Mouse (Mus musculus): ENCODE measurements around the gene Fbxl18. TPM values are rescaled to one million over a fixed set of nuclear protein-coding genes. Genes with fewer than 3 reads are reported as not detected.
"Not testable (repeated sequence)": the region's sequence is repeated elsewhere in the genome, so short reads cannot be mapped to it uniquely, and the experiment has no call there.

The Fbxl18 gene
- polyA plus RNA-seq, 1 experiment from 2014 or later: 5.8 TPM

- Histone ChIP-seq H3K27ac (no peak overlapping the region), H3K4me3 (no peak overlapping the region), H3K27me3 (replicated peaks) (0 out of 2 replicates have a peak, but pooled peaks cover 14% of the 10 kb centered on the region), H3K9ac (no peak overlapping the region), H3K4me2 (no peak overlapping the region), H3K36me3 (no peaks in the 10 kb centered on the region), H3K9me3 (replicated peaks) (no peaks in the 10 kb centered on the region), H3K4me1 (peaks cover 13% of the 10 kb centered on the region)
- WGBS (ENCODE audit: insufficient replicate concordance): 57% methylated on average over 7 of the region's 7 CpGs
- ATAC-seq: no peak
These were observed 44.1 kb downstream of the Fbxl18 start for GRCm38 (mm10) chr5:142850916-142851680.

- Histone ChIP-seq H3K36me3 (no peaks in the 10 kb centered on the region), H3K27ac (no peak overlapping the region), H3K9ac (no peak overlapping the region), H3K4me3 (no peak overlapping the region), H3K4me2 (no peak overlapping the region), H3K27me3 (replicated peaks) (0 out of 2 replicates have a peak, but pooled peaks cover 14% of the 10 kb centered on the region), H3K9me3 (replicated peaks) (no peaks in the 10 kb centered on the region), H3K4me1 (peaks cover 13% of the 10 kb centered on the region)
- WGBS (ENCODE audit: insufficient replicate concordance): 65% methylated on average over 9 of the region's 9 CpGs
- ATAC-seq: no peak
These were observed 44.7 kb downstream of the Fbxl18 start for GRCm38 (mm10) chr5:142850476-142850875.

GRCm38 (mm10) chr5:142848911-142849310 is 46.3 kb downstream of the Fbxl18 start:
- WGBS (ENCODE audit: insufficient replicate concordance): 74% methylated on average over 7 of the region's 7 CpGs
- Histone ChIP-seq H3K4me3 (no peak overlapping the region), H3K9ac (no peak overlapping the region), H3K4me1 (peaks cover 11% of the 10 kb centered on the region), H3K9me3 (replicated peaks) (no peaks in the 10 kb centered on the region), H3K27ac (no peak overlapping the region), H3K27me3 (replicated peaks) (0 out of 2 replicates have a peak, but pooled peaks cover 14% of the 10 kb centered on the region), H3K4me2 (no peak overlapping the region), H3K36me3 (no peaks in the 10 kb centered on the region)
- ATAC-seq: no peak

GRCm38 (mm10) chr5:142848149-142848548 is 47.1 kb downstream of the Fbxl18 start:
- H3K36me3 ChIP-seq: no peaks in the 10 kb centered on the region
- no peak for ATAC-seq
- H3K4me3 ChIP-seq: no peak overlapping the region
- H3K4me1 ChIP-seq: peaks cover 3% of the 10 kb centered on the region
- H3K27ac ChIP-seq: no peak overlapping the region
- H3K9ac ChIP-seq: no peak overlapping the region
- WGBS (ENCODE audit: insufficient replicate concordance): 53% methylated on average over 3 of the region's 3 CpGs
- H3K27me3 ChIP-seq (replicated peaks): 0 out of 2 replicates have a peak, but pooled peaks cover 14% of the 10 kb centered on the region
- no peak overlapping the region for H3K4me2 ChIP-seq
- H3K9me3 ChIP-seq (replicated peaks): no peaks in the 10 kb centered on the region

GRCm38 (mm10) chr5:142844467-142844866 is 50.8 kb downstream of the Fbxl18 start:
- ATAC-seq: no peak
- H3K27ac ChIP-seq: no peak overlapping the region
- H3K9me3 ChIP-seq (replicated peaks): no peaks in the 10 kb centered on the region
- no peak overlapping the region for H3K9ac ChIP-seq
- no peaks in the 10 kb centered on the region for H3K4me1 ChIP-seq
- peaks cover 6% of the 10 kb centered on the region; the same call in 1 of the 2 replicates for H3K27me3 ChIP-seq (replicated peaks)
- whole genome bisulfite sequencing (ENCODE audit: insufficient replicate concordance): 52% methylated on average over 8 of the region's 8 CpGs
- H3K4me3 ChIP-seq: no peak overlapping the region
- no peaks in the 10 kb centered on the region for H3K36me3 ChIP-seq
- H3K4me2 ChIP-seq: no peak overlapping the region

GRCm38 (mm10) chr5:142842137-142842642 is 53.0 kb downstream of the Fbxl18 start:
- 17% methylated on average over 7 of the region's 7 CpGs for WGBS (ENCODE audit: insufficient replicate concordance)
- Histone ChIP-seq H3K4me1 (no peaks in the 10 kb centered on the region), H3K36me3 (no peaks in the 10 kb centered on the region), H3K9me3 (replicated peaks) (no peaks in the 10 kb centered on the region), H3K4me2 (no peak overlapping the region), H3K27me3 (replicated peaks) (peaks cover 6% of the 10 kb centered on the region; the same call in 1 of the 2 replicates), H3K4me3 (no peak overlapping the region), H3K27ac (no peak overlapping the region), H3K9ac (no peak overlapping the region)
- no peak for ATAC-seq

- no peaks in the 10 kb centered on the region for H3K36me3 ChIP-seq
- peaks cover 6% of the 10 kb centered on the region; the same call in 1 of the 2 replicates for H3K27me3 ChIP-seq (replicated peaks)
- ATAC-seq: no peak
- no peaks in the 10 kb centered on the region for H3K4me1 ChIP-seq
- 61% methylated on average over 8 of the region's 8 CpGs for WGBS (ENCODE audit: insufficient replicate concordance)
- H3K4me2 ChIP-seq: no peak overlapping the region
- no peak overlapping the region for H3K9ac ChIP-seq
- H3K4me3 ChIP-seq: no peak overlapping the region
- no peaks in the 10 kb centered on the region for H3K9me3 ChIP-seq (replicated peaks)
- H3K27ac ChIP-seq: no peak overlapping the region
These were observed 53.7 kb downstream of the Fbxl18 start for GRCm38 (mm10) chr5:142841372-142842136.

- not testable (repeated sequence) for H3K4me3 ChIP-seq; ATAC-seq; H3K27me3 ChIP-seq (replicated peaks); H3K27ac ChIP-seq; H3K9ac ChIP-seq; H3K36me3 ChIP-seq; H3K9me3 ChIP-seq (replicated peaks); H3K4me2 ChIP-seq; H3K4me1 ChIP-seq
- WGBS (ENCODE audit: insufficient replicate concordance): 81% methylated on average over 2 of the region's 2 CpGs
These were observed 57.8 kb downstream of the Fbxl18 start for GRCm38 (mm10) chr5:142837427-142837826.

- Histone ChIP-seq H3K9me3 (replicated peaks) (peaks cover under 1% of the 10 kb centered on the region; the same call in 1 of the 2 replicates), H3K4me3 (no peak overlapping the region), H3K4me1 (peaks cover 4% of the 10 kb centered on the region; the same call in 1 of the 2 replicates), H3K27ac (no peak overlapping the region), H3K36me3 (no peaks in the 10 kb centered on the region), H3K27me3 (replicated peaks) (peaks cover 6% of the 10 kb centered on the region; the same call in 1 of the 2 replicates), H3K4me2 (no peak overlapping the region), H3K9ac (no peak overlapping the region)
- ATAC-seq: no peak
- WGBS (ENCODE audit: insufficient replicate concordance): 71% methylated on average over 6 of the region's 6 CpGs
These were observed 58.3 kb downstream of the Fbxl18 start for GRCm38 (mm10) chr5:142836891-142837290.

- peaks cover 3% of the 10 kb centered on the region; the same call in 1 of the 2 replicates for H3K27me3 ChIP-seq (replicated peaks)
- H3K9ac ChIP-seq: no peak overlapping the region
- no peak overlapping the region for H3K4me2 ChIP-seq
- H3K9me3 ChIP-seq (replicated peaks): peaks cover 6% of the 10 kb centered on the region; the same call in 1 of the 2 replicates
- no peaks in the 10 kb centered on the region for H3K36me3 ChIP-seq
- no peak overlapping the region for H3K27ac ChIP-seq
- 46% methylated on average over 8 of the region's 8 CpGs for WGBS (ENCODE audit: insufficient replicate concordance)
- H3K4me3 ChIP-seq: no peak overlapping the region
- H3K4me1 ChIP-seq: peaks cover 4% of the 10 kb centered on the region; the same call in 1 of the 2 replicates
- ATAC-seq: 0 out of 2 replicates have a peak, but pooled peaks have one; percentile 24
These were observed 61.4 kb downstream of the Fbxl18 start for GRCm38 (mm10) chr5:142833646-142834438.

GRCm38 (mm10) chr5:142826131-142826530 is 69.1 kb downstream of the Fbxl18 start:
- Histone ChIP-seq H3K27ac (no peak overlapping the region), H3K4me2 (no peak overlapping the region), H3K9ac (no peak overlapping the region), H3K4me3 (no peak overlapping the region), H3K4me1 (peaks cover 23% of the 10 kb centered on the region), H3K27me3 (replicated peaks) (peaks cover 57% of the 10 kb centered on the region), H3K36me3 (no peaks in the 10 kb centered on the region), H3K9me3 (replicated peaks) (no peaks in the 10 kb centered on the region)
- 73% methylated on average over 4 of the region's 4 CpGs for WGBS (ENCODE audit: insufficient replicate concordance)
- no peak for ATAC-seq
